Mouse (Mus musculus) brown adipose tissue, adult 24 weeks (tissue): ENCODE results near the gene Mfn1. TPM values are rescaled to one million over a fixed set of nuclear protein-coding genes. Genes with fewer than 3 reads are reported as not detected.

Experiments
- H3K27ac ChIP-seq: fragments of 200-500 bp; replicated peaks from 2 replicates; pipeline ENCODE4 v1.5.1; 2012; ENCODE audit warnings: low read depth, mild to moderate bottlenecking, low read length
- H3K4me1 ChIP-seq: fragments of 200-500 bp; 2 replicates; pipeline ENCODE4 v1.6.1; 2012; ENCODE audit warnings: low read length, mixed read lengths; ENCODE audit not compliant: control insufficient read depth, insufficient read depth, insufficient read length
- H3K4me3 ChIP-seq: fragments of 200-500 bp; 2 replicates; pipeline ENCODE4 v1.5.1; 2012; ENCODE audit warnings: low read depth, mild to moderate bottlenecking, low read length, moderate library complexity; ENCODE audit not compliant: insufficient read depth
- polyA plus RNA-seq: library from polyadenylated mRNA; stranded (reverse); fragments of >200 nt; gene quantifications from 2 replicates; pipeline ENCODE4 v1.2.4, GENCODE M21; 2012; ENCODE audit not compliant: missing spikeins, insufficient read depth, insufficient read length

Mfn1 gene
- polyA plus RNA-seq, 1 experiment: 56.6 TPM

GRCm38 (mm10) chr3:32505841-32506240 is 23.4 kb upstream of the Mfn1 start:
- Histone ChIP-seq H3K27ac (no peak overlapping the region), H3K4me3 (no peak overlapping the region), H3K4me1 (no peaks in the 10 kb centered on the region)

- H3K4me3 ChIP-seq: no peak overlapping the region
- no peak overlapping the region for H3K27ac ChIP-seq
Measured at GRCm38 (mm10) chr3:32506366-32507225, 22.7 kb upstream of the Mfn1 start.

GRCm38 (mm10) chr3:32508666-32509324 is 20.5 kb upstream of the Mfn1 start:
- Histone ChIP-seq H3K4me3 (no peak overlapping the region), H3K27ac (no peak overlapping the region)

More at GRCm38 (mm10) chr3:32506366-32507225, 22.7 kb upstream of the Mfn1 start:
- H3K4me1 ChIP-seq: peaks cover 2% of the 10 kb centered on the region; the same call in 1 of the 2 replicates

GRCm38 (mm10) chr3:32509496-32510374 is 19.5 kb upstream of the Mfn1 start, which contains the start of gene Zfp639:
Zfp639 (plus strand) TSS chr3:32510259.
- Histone ChIP-seq H3K27ac (peak within 1 kb of the TSS; percentile 73), H3K4me1 (peaks cover 5% of the 10 kb centered on the region; the same call in 1 of the 2 replicates), H3K4me3 (peak within 1 kb of the TSS; percentile 77)

More at GRCm38 (mm10) chr3:32508666-32509324, 20.5 kb upstream of the Mfn1 start:
- peaks cover 5% of the 10 kb centered on the region; the same call in 1 of the 2 replicates for H3K4me1 ChIP-seq

- Histone ChIP-seq H3K4me1 (peaks cover 5% of the 10 kb centered on the region; the same call in 1 of the 2 replicates), H3K4me3 (peak overlapping the region; percentile 77), H3K27ac (peak overlapping the region; percentile 73)
Measured at GRCm38 (mm10) chr3:32510375-32511190, 18.7 kb upstream of the Mfn1 start.

GRCm38 (mm10) chr3:32511191-32511550 is 18.1 kb upstream of the Mfn1 start:
- peaks cover 5% of the 10 kb centered on the region; the same call in 1 of the 2 replicates for H3K4me1 ChIP-seq
- peak overlapping the region; percentile 77 for H3K4me3 ChIP-seq
- H3K27ac ChIP-seq: peak overlapping the region; percentile 73

- Histone ChIP-seq H3K27ac (no peak overlapping the region), H3K4me1 (peaks cover 5% of the 10 kb centered on the region; the same call in 1 of the 2 replicates), H3K4me3 (no peak overlapping the region)
Measured at GRCm38 (mm10) chr3:32512686-32513284, 16.5 kb upstream of the Mfn1 start.

GRCm38 (mm10) chr3:32513528-32513927 is 15.7 kb upstream of the Mfn1 start:
- H3K27ac ChIP-seq: no peak overlapping the region
- peaks cover 5% of the 10 kb centered on the region; the same call in 1 of the 2 replicates for H3K4me1 ChIP-seq
- H3K4me3 ChIP-seq: no peak overlapping the region

- Histone ChIP-seq H3K4me1 (no peaks in the 10 kb centered on the region), H3K27ac (no peak overlapping the region), H3K4me3 (no peak overlapping the region)
Measured at GRCm38 (mm10) chr3:32527181-32527580, 2.1 kb upstream of the Mfn1 start.

- no peaks in the 10 kb centered on the region for H3K4me1 ChIP-seq
- no peak overlapping the region for H3K27ac ChIP-seq
- peak overlapping the region; percentile 87 for H3K4me3 ChIP-seq
Measured at GRCm38 (mm10) chr3:32530041-32530440, 776 bp downstream of the Mfn1 start.

GRCm38 (mm10) chr3:32535692-32536091 is 6.4 kb downstream of the Mfn1 start:
- no peak overlapping the region for H3K27ac ChIP-seq
- H3K4me1 ChIP-seq: peaks cover 6% of the 10 kb centered on the region; the same call in 1 of the 2 replicates
- no peak overlapping the region for H3K4me3 ChIP-seq

GRCm38 (mm10) chr3:32537556-32537955 is 8.3 kb downstream of the Mfn1 start:
- Histone ChIP-seq H3K4me3 (no peak overlapping the region), H3K4me1 (peaks cover 6% of the 10 kb centered on the region; the same call in 1 of the 2 replicates), H3K27ac (peak overlapping the region; percentile 21; the same call in 1 of the 2 replicates)

GRCm38 (mm10) chr3:32538091-32538490 is 8.8 kb downstream of the Mfn1 start:
- H3K4me1 ChIP-seq: peaks cover 6% of the 10 kb centered on the region; the same call in 1 of the 2 replicates
- H3K4me3 ChIP-seq: no peak overlapping the region
- H3K27ac ChIP-seq: peak overlapping the region; percentile 36; the same call in 1 of the 2 replicates
